Mouse (Mus musculus): ENCODE measurements at regions not wholly inside any gene's neighbourhood (a gene's known extent, or its start where the extent isn't known, plus 50 kb on each side); places are given as distances from the start of the nearest gene placed in this dataset.
A peak's percentile ranks its signal among the peaks of the same experiment; 100 is the strongest.

DNA sequence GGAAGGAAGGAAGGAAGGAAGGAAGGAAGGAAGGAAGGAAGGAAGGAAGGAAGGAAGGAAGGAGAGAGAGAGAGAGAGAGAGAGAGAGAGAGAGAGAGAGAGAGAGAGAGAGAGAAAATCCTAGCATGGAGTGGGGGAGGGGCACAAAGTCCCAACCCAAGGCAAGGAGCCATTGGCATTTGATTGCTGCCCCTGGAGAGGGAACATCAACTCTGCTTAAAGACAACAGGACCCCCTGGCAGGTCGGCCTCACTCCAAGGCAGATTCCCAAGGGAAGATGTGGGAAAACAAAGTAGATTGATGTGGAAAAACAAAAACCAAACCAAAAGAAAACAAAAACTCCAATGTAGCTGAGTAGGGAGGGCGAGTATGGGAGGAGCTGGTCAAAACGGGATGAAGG is 49.9 kb upstream of the Fzd10 start:
- DNase-seq (ENCODE audit: low spot score in 2 of 2), result no peak

GRCm38 (mm10) chr5:128549811-128550210 is 50.8 kb upstream of the Fzd10 start:
- DNase-seq (ENCODE audit: low spot score in 2 of 2), result no peak

GRCm38 (mm10) chr5:128542049-128542448 is 58.6 kb upstream of the Fzd10 start:
- DNase-seq (ENCODE audit: low spot score in 2 of 2), result no peak

DNA sequence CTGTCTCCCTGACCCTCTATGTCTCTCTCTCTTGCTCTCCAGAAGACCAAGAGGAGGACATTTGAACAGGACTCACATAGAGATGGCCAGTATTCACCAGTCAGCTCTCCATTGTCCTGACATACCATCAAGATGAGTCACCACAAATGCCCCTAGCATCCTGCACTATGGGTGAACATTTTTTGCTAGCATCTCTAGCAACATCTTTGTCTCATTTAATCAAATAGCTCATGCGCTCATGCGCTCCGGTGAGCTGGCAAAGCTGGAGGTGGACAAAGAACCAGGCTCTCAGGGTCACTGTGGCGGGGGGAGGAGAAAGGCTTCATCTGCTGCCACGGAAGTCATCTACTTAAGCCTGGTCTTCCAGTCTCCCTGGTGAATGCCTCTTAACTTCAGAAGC is 62.0 kb upstream of the Fzd10 start:
- DNase-seq (ENCODE audit: low spot score in 2 of 2), result no peak

DNA sequence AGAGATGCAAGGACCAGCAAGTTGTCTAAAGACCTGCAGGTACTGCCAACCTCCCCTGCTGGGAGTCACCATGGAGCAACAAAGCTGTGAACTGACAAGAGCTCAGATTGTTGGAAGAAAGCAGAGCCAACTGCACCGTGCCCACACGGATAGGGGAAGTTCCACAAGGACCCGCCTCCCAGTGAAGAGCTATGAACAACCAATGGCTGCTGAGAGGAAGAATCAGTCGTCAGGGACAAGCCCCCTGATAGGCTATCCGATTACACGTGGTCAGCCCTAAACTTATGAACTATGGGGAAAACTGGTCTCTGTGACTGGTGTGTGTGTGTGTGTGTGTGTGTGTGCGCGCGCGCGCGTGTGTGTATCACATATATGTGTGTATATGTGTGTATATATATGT is 63.4 kb upstream of the Fzd10 start:
- no peak for DNase-seq (ENCODE audit: low spot score in 2 of 2)

DNA sequence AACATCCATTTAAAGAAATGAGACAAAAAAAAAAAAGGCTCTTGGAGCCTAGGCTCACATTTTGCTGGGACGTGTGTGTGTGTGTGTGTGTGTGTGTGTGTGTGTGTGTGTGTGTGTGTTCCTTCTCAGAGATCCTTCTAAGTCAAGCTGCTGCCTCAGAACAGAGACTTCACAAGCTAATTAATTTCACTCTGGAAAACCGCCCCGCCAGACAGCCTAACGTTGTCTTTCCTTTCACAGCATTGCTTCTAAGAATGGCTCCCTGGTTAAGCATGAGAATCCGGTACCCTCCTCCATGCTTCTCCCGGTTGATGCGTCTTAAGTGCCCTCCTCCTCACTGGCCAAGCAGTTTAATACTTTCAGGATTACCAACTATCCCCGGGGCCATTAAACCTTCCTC is 64.3 kb upstream of the Fzd10 start:
- DNase-seq (ENCODE audit: low spot score in 2 of 2), result peak in 1 of 2 experiments; percentile 34

- DNase-seq (ENCODE audit: low spot score in 2 of 2), result peak in 1 of 2 experiments; percentile 28
Observed at GRCm38 (mm10) chr5:128527241-128527640, 73.4 kb upstream of the Fzd10 start.

GRCm38 (mm10) chr5:128526432-128526831 is 74.2 kb upstream of the Fzd10 start:
- DNase-seq (ENCODE audit: low spot score in 2 of 2), result no peak

DNA sequence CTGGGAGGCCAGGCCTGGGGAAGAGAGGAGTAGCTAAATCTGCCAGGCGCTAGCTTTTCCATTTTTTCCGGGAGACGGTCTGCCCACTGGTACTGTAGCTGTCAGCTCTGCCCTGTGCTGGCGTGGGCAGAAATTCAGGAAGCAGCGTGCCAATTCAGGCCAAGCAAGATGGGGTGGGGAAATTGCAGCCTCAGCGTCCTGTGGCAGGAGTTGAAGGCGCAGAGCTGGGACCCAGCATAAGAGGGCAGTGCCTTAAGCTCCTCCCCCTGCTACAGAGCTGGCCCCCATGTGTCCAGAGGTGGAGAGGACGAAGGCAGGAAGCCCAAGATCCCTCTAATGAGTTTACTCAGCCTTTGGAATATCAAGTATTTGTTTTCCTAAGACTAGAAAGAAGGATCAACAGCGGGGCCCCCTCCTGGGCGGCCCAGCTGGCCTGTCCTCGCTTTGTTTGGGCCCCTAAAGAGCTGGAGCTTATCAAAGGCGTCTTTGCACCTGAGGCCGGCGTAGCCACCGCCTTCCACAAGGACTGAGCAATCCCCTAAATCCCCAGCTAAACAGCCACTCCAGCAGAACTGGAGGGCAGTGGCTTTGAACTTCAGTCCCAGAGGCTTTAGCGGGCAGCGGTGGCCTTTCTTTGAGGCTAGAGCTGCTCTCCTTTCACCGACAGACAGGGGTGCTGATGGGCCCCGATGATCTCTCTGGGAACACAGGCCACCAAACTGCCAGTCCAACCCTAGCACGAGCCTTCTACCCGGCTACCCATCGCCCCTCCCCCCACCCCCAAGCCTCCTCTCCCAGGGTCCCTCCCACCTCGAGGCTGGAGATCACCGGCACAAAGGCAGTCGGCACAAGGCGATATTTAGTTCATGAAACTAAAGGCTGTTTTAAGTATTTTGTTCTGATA is 76.0 kb upstream of the Fzd10 start:
- peak; percentile 23 to 28 for DNase-seq (ENCODE audit: low spot score in 2 of 2)

DNA sequence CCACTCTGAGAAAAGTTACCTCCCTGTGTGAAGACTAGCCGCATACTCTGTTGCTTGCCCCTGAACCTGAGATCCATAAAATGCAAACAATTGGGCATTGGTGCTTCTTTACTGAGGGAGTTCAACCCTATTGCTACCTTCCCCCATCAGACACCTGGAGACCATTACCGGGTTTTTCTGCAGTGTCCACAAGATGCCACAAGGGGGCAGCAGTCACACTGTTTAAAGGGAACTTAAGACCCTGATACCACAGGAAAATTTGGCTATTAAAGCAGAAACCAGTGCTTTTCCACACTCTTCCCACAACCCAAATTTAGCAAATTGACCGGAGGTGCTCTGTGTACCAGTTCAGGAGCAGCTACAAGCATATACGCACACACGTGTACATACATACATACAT is 78.0 kb upstream of the Fzd10 start:
- peak in 1 of 2 experiments; percentile 49 for DNase-seq (ENCODE audit: low spot score in 2 of 2)

DNA sequence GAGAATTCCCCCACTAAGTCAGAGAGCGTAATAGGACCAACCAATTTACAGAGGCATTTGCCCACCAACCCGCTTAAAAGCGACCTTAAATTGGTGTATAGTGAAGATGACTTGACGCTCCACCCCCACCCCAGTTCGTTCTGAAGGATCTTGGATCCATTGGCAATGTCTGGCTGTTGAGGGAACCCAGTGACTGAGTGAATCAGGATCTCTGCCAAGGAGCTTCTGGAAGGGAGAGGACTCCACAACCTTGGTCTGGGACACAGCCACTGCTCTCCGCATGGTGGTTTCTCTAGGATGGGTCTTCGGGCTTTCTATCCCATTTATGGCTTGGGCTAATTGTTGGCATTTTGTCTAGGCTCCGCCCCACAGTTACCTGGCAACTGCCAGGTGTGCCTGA is 83.3 kb upstream of the Fzd10 start:
- no peak for DNase-seq (ENCODE audit: low spot score in 2 of 2)

- no peak for DNase-seq (ENCODE audit: low spot score in 2 of 2)
Observed at GRCm38 (mm10) chr5:128515343-128515742, 82.5 kb upstream of the Tmem132d start.

DNA sequence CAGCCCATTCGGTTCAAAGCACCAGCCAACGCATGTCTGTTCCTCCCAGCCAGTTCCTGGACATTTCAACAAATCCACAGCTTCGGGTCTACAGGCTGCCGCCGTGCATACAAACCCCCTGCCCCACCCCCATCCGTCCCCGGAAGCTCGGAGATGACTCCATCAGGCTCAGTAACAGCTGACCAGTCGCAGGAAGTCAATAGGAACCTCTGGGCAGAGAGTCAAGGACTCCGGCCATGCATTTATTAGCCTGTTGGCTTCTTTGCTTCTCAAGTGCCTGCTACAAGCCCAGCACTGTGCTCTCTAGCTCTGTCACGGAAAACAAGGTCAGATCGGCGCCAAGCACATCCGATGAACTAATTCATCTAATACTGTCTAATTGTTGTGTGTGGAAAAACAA is 80.4 kb upstream of the Tmem132d start:
- peak in 1 of 2 experiments; percentile 42 for DNase-seq (ENCODE audit: low spot score in 2 of 2)

GRCm38 (mm10) chr5:128512606-128513005 is 79.7 kb upstream of the Tmem132d start:
- no peak for DNase-seq (ENCODE audit: low spot score in 2 of 2)

GRCm38 (mm10) chr5:128504502-128504901 is 71.6 kb upstream of the Tmem132d start:
- DNase-seq (ENCODE audit: low spot score in 2 of 2), result peak; percentile 31 to 51

- no peak for DNase-seq (ENCODE audit: low spot score in 2 of 2)
Observed at GRCm38 (mm10) chr5:128499488-128499887, 66.6 kb upstream of the Tmem132d start.

GRCm38 (mm10) chr5:128499033-128499432 is 66.2 kb upstream of the Tmem132d start:
- peak; percentile 61 to 70 for DNase-seq (ENCODE audit: low spot score in 2 of 2)

- no peak for DNase-seq (ENCODE audit: low spot score in 2 of 2)
Observed at GRCm38 (mm10) chr5:128492541-128492940, 59.7 kb upstream of the Tmem132d start.

- peak; percentile 37 to 53 for DNase-seq (ENCODE audit: low spot score in 2 of 2)
Observed at GRCm38 (mm10) chr5:128491155-128491554, 58.3 kb upstream of the Tmem132d start.

DNA sequence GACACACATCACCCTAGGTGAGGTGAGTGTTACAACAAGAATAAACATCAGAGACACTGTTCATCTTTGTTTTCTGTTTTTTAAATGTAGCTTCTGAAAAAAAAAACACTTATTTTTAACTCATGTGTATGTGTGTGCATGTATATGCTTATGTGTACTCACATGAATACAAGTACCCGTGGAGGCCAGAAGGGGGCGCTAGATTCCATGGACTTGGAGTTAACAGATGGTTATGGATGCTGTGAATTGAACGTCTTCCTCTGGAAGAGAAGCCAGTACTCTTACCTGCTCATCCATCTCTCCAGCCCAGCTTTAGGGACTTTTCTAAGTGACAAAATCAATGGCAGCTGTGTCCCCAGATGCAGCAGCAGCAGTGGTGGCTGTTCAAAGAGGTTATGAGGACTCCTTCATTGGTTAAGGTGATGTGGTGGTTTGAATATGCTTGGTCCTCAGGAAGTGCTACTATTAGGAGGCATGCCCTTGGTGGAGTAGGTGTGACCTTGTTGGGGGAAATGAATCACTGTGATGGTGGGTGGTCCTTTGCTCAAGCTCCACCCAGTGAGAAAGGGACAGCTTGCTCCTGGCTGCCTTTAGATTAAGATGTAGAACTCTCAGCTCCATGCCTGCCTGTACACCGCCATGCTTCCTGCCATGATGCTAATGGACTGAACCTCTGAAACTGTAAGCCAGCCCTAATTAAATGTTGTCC is 56.1 kb upstream of the Tmem132d start:
- no peak for DNase-seq (ENCODE audit: low spot score in 2 of 2)

GRCm38 (mm10) chr5:128487371-128487770 is 54.5 kb upstream of the Tmem132d start:
- no peak for DNase-seq (ENCODE audit: low spot score in 2 of 2)

DNA sequence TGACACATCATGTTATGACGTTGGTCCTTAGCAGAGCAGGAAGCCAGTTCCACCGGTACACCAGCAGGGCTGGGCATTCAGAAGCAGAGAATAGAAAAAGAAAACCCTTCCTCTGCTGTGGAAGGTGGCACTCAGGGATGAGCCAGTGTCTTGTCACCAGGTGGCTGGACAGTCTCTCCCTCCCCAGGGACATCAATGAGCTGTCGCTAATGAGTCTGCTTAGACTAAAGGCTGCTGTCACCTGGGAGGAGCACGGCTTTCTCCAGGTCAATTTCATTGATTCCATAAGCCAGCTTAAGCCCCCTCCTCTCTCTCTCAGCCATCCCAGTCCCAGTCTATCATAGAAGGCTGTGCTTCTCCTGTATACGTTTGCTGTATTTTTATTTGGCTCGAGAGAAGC is 51.2 kb upstream of the Tmem132d start:
- DNase-seq (ENCODE audit: low spot score in 2 of 2), result no peak

DNA sequence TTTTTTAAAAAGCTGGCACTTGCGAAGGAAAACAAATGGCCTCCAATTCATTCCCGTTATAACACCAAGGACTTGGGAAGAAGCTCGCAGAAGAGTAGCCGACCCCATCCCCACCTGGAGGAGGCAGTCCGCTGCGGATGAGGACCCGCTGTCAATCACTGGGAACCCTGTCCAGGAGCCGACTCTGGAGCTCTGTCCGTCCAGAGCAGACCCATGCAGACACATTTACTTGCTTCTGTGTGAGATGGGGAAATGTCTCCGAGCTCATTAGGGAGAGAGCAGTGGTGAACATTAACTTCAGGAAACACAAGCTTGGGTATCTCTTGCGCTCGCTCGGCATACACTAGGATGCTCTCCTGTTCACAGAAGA is 50.5 kb upstream of the Tmem132d start:
- DNase-seq (ENCODE audit: low spot score in 2 of 2), result peak in 1 of 2 experiments; percentile 8

All from frontal cortex, postnatal 36 days (tissue).